Mouse (Mus musculus) heart, embryonic 15.5 days (tissue): ENCODE results near the gene Gria1. TPM values are rescaled to one million over a fixed set of nuclear protein-coding genes. Genes with fewer than 3 reads are reported as not detected.

ENCODE experiments used
- ATAC-seq: fragments of 200-750 bp; cut with Nextera tagmentation; replicated peaks from 2 replicates; pipeline ENCODE4 v1.8.0; 2017; ENCODE audit warnings: low read depth, moderate TSS enrichment; ENCODE audit not compliant: insufficient number of reproducible peaks, insufficient read depth, low FRiP score
- H3K27ac ChIP-seq: fragments of 300-500 bp; sonication (generic); 2 replicates; pipeline ENCODE4 v1.5.1; 2015; ENCODE audit warnings: mild to moderate bottlenecking, inconsistent platforms
- H3K27me3 ChIP-seq: fragments of 300-500 bp; sonication (generic); 2 replicates; pipeline ENCODE4 v1.6.1; 2015; ENCODE audit warnings: inconsistent platforms
- H3K36me3 ChIP-seq: fragments of 300-500 bp; sonication (generic); 2 replicates; pipeline ENCODE4 v1.6.1; 2015; ENCODE audit warnings: mild to moderate bottlenecking, inconsistent platforms
- H3K4me1 ChIP-seq: fragments of 300-500 bp; sonication (generic); replicated peaks from 2 replicates; pipeline ENCODE4 v1.6.1; 2015; ENCODE audit warnings: inconsistent platforms
- H3K4me2 ChIP-seq: fragments of 300-500 bp; sonication (generic); 2 replicates; pipeline ENCODE4 v1.6.1; 2015; ENCODE audit warnings: inconsistent platforms, mild to moderate bottlenecking, moderate library complexity
- H3K4me3 ChIP-seq: fragments of 300-500 bp; sonication (generic); 2 replicates; pipeline ENCODE4 v1.5.1; 2015; ENCODE audit warnings: mild to moderate bottlenecking, inconsistent platforms
- H3K9ac ChIP-seq: fragments of 300-500 bp; sonication (generic); 2 replicates; pipeline ENCODE4 v1.6.1; 2015; ENCODE audit warnings: mild to moderate bottlenecking, inconsistent platforms
- H3K9me3 ChIP-seq: fragments of 300-500 bp; sonication (generic); replicated peaks from 2 replicates; pipeline ENCODE4 v1.6.1; 2016; ENCODE audit warnings: inconsistent platforms
- WGBS: fragments of 180-500 bp; shearing (Covaris S2); methylation state at CpG from one replicate; pipeline ENCODE4 v1.1.7; 2015; ENCODE audit warnings: mixed read lengths; 5-methylcytosine and 5-hydroxymethylcytosine counted together
- polyA plus RNA-seq: library from polyadenylated mRNA; unstranded; fragments of >200 nt; fragmentation: Nextera tagmentation; extraction: Ambion mirVana; gene quantifications from 2 replicates; pipeline ENCODE4 v1.2.1, GENCODE M21; 2015

The Gria1 gene
- polyA plus RNA-seq, 1 experiment from 2014 or later = 5.6 TPM

DNA sequence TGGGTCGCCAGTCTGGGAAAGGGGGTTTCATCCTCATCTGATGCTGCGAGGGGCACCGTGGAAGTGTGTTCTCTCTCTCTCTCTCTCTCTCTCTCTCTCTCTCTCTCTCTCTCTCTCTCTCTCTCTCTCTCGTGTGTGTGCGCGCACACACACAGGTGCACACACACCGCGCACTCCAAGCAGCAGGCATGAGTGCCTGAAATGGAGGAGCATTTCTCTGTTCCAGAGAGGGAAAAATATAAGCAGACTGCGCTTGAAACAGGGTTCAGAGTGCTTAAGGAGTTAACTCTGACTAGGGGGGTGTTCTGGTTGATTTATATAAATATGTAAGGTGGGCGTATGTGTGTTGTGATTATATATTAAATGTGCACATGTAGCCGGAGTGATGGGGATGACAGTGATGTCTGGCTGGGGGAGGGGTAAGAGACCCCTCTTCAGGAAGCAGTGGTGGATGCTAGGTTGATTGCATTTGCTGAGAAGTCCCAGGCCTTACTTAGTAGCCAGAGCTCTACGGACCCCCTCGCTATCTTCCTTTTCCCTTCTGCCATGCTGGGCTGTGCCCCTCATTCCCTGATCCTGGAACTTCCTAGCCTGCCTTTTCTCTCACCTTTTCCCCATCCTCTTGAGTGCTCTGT, 1.2 kb downstream of the Gria1 start:
- peaks cover 2% of the 10 kb centered on the region; the same call in 1 of the 2 replicates for H3K27me3 ChIP-seq
- no peaks in the 10 kb centered on the region for H3K36me3 ChIP-seq
- H3K27ac ChIP-seq = no peak overlapping the region
- H3K4me1 ChIP-seq = peaks cover 32% of the 10 kb centered on the region
- peak overlapping the region; percentile 49 for H3K4me3 ChIP-seq
- peak overlapping the region; percentile 66 for H3K4me2 ChIP-seq
- WGBS = 35% methylated on average over 13 of the region's 13 CpGs
- H3K9ac ChIP-seq = no peak overlapping the region
- no peaks in the 10 kb centered on the region for H3K9me3 ChIP-seq
- ATAC-seq = no peak

DNA sequence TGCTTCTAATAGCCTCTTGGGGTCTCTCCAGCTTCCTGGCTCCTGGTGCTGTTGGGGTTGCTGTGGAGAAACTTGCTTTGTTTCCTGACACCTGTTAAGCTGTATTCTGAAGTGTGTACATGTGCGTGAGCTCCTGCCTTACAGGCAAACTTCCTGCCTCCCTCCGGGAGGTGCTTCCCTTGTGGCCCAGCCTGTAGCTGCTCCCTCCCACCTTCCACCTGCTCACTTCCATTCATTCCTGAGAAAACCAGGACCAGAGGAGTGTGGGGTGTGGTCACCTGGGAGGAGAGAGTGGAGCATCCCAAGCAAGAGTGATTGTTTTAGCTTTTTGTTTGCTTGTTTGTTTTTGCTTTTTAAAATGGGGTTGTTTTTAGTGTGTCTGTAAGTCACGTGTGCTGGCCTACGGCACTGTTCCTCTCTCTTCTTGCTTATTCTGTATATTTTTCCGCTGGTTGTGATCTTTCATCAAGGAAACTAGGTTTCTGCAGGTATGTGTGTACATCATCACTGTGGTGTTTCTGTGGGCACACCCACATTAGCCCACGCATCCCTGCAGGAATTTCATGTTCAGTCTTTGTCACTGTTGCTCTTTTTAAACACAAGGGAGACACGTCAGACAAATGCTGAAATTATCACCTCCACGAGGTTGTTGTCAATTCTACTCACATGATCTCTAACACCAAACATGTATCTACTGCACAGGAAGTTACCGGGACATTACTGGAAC, 2.4 kb downstream of the Gria1 start:
- ATAC-seq = no peak
- Histone ChIP-seq H3K9me3 (no peaks in the 10 kb centered on the region), H3K36me3 (no peaks in the 10 kb centered on the region), H3K4me3 (no peak overlapping the region), H3K4me1 (peaks cover 25% of the 10 kb centered on the region), H3K4me2 (peak overlapping the region; percentile 66), H3K27ac (no peak overlapping the region), H3K27me3 (peaks cover 2% of the 10 kb centered on the region; the same call in 1 of the 2 replicates), H3K9ac (no peak overlapping the region)
- 60% methylated on average over 9 of the region's 9 CpGs for WGBS

DNA sequence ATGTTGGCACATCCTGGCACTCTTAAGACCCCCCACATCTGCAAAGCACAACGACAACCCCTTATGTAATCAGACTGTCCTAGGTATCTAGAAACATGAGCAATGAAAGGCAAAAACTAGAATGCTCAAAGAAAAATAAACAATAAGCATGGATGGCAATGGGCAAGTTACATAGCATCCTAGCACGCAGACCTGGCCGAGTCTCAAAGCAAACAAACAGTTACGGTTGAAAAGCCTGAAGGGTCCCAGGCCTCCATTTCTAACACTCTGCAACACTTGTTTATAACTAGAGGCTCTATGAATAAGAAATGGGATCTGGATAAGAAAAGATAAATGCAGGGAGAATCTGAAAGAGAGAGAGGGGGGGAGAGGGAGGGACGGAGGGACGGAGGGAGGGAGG, 3.2 kb downstream of the Gria1 start:
- no peak overlapping the region for H3K27ac ChIP-seq
- H3K4me1 ChIP-seq = peaks cover 20% of the 10 kb centered on the region; the same call in 1 of the 2 replicates
- no peak overlapping the region for H3K4me2 ChIP-seq
- H3K4me3 ChIP-seq = no peak overlapping the region
- no peaks in the 10 kb centered on the region for H3K9me3 ChIP-seq
- peaks cover 2% of the 10 kb centered on the region; the same call in 1 of the 2 replicates for H3K27me3 ChIP-seq
- H3K9ac ChIP-seq = no peak overlapping the region
- ATAC-seq = no peak
- WGBS = 66% methylated on average over 6 of the region's 6 CpGs
- H3K36me3 ChIP-seq = no peaks in the 10 kb centered on the region

DNA sequence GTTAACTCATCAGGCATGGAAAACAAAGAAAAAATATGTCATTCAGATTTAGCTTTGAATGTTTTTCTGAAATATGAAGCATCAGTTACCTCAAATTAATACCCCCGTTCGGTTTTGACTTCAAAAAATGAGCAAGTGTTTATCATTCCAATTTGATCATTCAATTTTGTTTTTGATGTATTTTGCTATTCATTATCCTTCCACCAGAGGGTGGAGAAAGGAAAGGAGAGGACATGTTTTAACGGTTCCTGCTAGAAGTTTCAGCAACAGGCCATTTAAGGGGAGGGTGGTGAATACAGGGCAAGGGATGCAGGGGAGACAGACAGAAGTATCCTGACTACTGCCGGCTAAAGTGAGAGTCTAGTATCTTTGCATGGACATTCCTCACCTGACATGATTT, 7.3 kb downstream of the Gria1 start:
- no peak for ATAC-seq
- Histone ChIP-seq H3K4me2 (no peak overlapping the region), H3K27me3 (no peaks in the 10 kb centered on the region), H3K9ac (no peak overlapping the region), H3K4me3 (no peak overlapping the region), H3K27ac (no peak overlapping the region), H3K4me1 (peaks cover 7% of the 10 kb centered on the region; the same call in 1 of the 2 replicates), H3K36me3 (no peaks in the 10 kb centered on the region), H3K9me3 (no peaks in the 10 kb centered on the region)
- WGBS = 59% methylated on average over 4 of the region's 4 CpGs

DNA sequence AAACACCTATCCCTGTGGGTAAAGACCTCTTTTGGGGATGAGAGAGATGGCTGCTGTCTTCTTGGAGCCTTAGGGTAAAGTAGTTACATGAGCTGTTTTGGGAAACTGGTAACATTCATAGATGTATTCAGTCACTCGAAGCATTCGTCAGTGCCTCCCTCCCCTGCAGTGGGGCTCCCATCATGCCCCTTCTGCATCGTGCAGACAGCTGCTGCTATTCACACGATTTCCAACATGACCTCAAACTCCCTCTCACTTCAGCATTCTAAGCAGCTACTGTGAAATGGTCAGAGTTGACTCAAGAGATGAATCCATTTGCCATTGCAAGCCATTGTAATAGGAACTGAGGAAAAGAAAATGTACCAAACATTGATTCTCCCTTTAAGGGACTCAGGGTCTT, 11.2 kb downstream of the Gria1 start:
- Histone ChIP-seq H3K4me3 (no peak overlapping the region), H3K4me1 (peaks cover 4% of the 10 kb centered on the region; the same call in 1 of the 2 replicates), H3K27me3 (no peaks in the 10 kb centered on the region), H3K36me3 (no peaks in the 10 kb centered on the region), H3K27ac (no peak overlapping the region), H3K9me3 (no peaks in the 10 kb centered on the region), H3K9ac (no peak overlapping the region), H3K4me2 (no peak overlapping the region)
- ATAC-seq = no peak
- 50% methylated on average over 4 of the region's 4 CpGs for WGBS

DNA sequence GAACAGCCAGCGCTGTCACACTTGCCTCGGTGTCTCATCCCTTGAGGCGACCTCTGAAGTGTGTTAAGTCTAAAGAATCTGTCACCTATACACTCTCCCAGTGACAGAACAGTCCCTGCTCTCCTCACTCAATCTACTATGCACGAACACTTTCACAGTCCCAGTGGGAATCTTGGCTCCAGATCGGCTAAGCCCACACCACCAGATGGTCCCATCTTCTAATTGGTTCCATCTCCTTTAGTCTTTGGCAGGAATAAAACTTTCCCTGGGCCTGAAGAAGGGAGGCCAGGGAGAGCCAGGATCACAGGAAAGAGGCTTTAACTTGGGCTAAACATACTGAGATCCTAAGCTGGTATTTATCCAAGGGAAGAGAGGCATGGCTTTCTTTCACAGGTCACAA, 19.3 kb downstream of the Gria1 start:
- no peak overlapping the region for H3K9ac ChIP-seq
- no peak overlapping the region for H3K4me3 ChIP-seq
- no peaks in the 10 kb centered on the region for H3K36me3 ChIP-seq
- H3K27ac ChIP-seq = no peak overlapping the region
- H3K9me3 ChIP-seq = no peaks in the 10 kb centered on the region
- no peaks in the 10 kb centered on the region for H3K4me1 ChIP-seq
- no peak overlapping the region for H3K4me2 ChIP-seq
- ATAC-seq = no peak
- WGBS = 50% methylated on average over 5 of the region's 5 CpGs
- no peaks in the 10 kb centered on the region for H3K27me3 ChIP-seq

DNA sequence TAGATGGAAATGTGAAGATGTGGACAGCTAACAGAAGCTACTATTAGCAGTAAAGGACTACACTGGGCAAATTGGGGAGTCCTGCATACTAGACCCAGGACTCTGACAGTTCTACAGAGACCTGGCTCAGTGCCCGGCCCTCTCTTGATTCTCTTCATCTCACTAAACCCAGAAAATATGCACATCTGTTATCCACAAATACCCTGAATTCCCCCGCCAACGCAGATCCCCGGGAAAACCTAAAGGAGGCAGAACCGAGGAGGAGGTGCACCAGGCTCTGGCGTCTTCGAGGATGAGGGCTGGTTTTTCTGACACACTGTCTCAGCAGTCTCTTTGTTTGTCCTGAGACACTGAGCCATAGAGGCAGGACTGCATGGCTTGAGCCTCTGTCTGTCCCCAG, 27.6 kb downstream of the Gria1 start:
- Histone ChIP-seq H3K36me3 (no peaks in the 10 kb centered on the region), H3K4me2 (no peak overlapping the region), H3K27me3 (no peaks in the 10 kb centered on the region), H3K4me1 (peaks cover 7% of the 10 kb centered on the region), H3K27ac (no peak overlapping the region), H3K4me3 (no peak overlapping the region), H3K9me3 (no peaks in the 10 kb centered on the region), H3K9ac (no peak overlapping the region)
- ATAC-seq = no peak
- WGBS = 49% methylated on average over 7 of the region's 7 CpGs

DNA sequence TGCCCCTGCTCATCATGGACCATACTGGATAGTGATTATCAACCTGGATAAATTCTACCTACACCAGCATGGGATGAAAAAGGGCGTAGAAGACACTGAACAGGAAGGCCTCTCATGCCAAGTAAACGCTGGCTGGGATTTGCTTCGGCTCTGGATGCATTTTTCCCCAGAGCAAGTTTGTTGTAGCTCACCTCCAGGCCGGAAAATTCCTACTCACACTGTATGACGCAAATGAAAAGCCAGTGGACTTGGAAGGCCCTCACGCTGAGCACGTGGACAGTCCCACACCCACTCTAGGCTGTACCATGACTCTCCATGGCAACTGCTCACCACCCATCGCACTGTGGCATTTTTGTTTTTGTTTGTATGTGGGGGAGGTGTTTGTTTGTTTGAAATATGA, 28.1 kb downstream of the Gria1 start:
- no peak for ATAC-seq
- Histone ChIP-seq H3K27ac (no peak overlapping the region), H3K36me3 (no peaks in the 10 kb centered on the region), H3K9ac (no peak overlapping the region), H3K4me2 (no peak overlapping the region), H3K27me3 (no peaks in the 10 kb centered on the region), H3K9me3 (no peaks in the 10 kb centered on the region), H3K4me3 (no peak overlapping the region), H3K4me1 (peaks cover 7% of the 10 kb centered on the region)
- 76% methylated on average over 8 of the region's 8 CpGs for WGBS

DNA sequence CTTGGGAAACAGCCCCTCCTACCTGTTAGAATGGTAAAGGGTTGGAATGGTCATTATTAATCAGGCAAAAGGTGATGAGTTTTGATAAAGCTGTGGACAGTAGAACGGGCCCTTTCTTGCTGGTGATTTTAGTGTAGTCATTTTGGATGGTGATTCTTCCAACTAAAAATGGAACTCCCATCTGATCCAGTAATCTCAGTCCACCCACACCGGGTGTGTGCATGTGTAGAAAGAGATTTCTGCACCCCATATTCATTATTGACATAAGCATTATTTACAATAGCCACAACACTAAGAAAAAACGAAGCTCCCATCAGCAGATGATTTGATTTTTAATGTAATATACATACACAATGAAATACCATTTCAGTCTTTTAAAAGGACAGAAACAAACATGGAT, 30.9 kb downstream of the Gria1 start:
- Histone ChIP-seq H3K27me3 (no peaks in the 10 kb centered on the region), H3K9me3 (no peaks in the 10 kb centered on the region), H3K4me2 (no peak overlapping the region), H3K36me3 (no peaks in the 10 kb centered on the region), H3K4me3 (no peak overlapping the region), H3K4me1 (peaks cover 7% of the 10 kb centered on the region), H3K27ac (no peak overlapping the region), H3K9ac (no peak overlapping the region)
- WGBS = 78% methylated on average over 3 of the region's 3 CpGs
- no peak for ATAC-seq

DNA sequence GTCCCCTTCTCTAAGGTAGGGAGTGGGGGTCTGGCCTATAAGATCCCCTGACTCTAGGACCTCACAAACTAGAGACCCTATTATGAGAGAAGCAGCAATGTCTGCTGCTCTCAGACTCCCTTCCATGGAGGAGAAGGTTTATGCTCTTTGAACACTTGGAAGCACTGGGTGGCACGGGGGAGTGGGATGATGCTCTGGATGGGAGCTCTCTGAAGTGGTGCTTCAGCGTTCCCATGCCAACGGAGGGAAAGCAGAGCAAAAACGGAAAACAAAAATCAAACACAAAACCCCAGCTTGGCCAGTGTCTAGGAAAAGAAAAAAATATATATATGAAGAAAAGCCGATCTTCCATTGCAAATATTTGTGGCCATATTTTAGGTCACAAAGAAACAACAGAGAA, 33.0 kb downstream of the Gria1 start:
- H3K27me3 ChIP-seq = no peaks in the 10 kb centered on the region
- H3K4me3 ChIP-seq = no peak overlapping the region
- 73% methylated on average over 5 of the region's 5 CpGs for WGBS
- no peak overlapping the region for H3K4me2 ChIP-seq
- H3K27ac ChIP-seq = no peak overlapping the region
- ATAC-seq = no peak
- no peaks in the 10 kb centered on the region for H3K9me3 ChIP-seq
- H3K4me1 ChIP-seq = peaks cover under 1% of the 10 kb centered on the region; the same call in 1 of the 2 replicates
- H3K9ac ChIP-seq = no peak overlapping the region
- no peaks in the 10 kb centered on the region for H3K36me3 ChIP-seq

DNA sequence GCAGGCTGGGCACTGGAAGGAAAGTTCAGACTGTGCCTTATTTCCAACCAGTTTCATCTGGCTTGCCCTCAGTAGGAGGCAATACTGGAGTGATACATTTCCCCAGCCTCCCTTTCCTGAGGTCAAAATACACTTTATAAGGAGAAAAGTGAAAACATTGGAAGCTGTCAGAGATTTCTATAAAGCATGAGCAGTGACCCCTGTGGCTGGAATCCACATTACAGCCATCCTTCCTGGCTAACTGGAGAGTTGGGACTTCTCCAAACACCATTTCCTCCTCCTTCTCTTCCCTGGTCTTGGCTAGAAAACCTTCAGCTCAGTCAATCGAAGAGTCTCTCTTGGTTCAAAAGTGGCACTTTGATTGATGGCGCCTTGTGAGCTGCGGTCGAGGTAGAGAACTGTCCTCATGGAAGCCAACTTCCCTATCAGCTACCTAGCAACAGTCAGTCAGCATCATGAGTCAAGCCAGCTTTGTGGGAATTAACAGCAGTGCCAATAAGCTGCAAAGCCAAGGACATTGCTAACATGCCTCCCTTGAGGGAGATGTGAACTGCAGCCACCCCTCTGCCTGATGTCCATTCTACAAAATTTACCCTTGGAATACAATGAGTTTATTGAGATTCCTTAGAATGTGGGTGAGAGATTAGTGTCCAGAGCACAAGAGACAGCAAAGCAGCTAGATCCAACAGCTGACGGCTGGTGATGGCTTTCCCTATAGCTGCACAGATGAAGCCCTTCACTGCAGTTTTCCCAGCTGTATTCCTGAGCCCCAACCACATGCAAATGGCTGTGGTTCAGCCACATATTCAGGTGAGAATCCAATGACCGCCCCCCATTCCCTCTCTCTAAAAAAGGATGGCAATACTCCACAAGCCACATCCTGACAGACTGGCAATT, 40.7 kb downstream of the Gria1 start:
- no peak for ATAC-seq
- 65% methylated on average over 6 of the region's 6 CpGs for WGBS
- H3K9me3 ChIP-seq = no peaks in the 10 kb centered on the region
- no peaks in the 10 kb centered on the region for H3K36me3 ChIP-seq
- H3K27me3 ChIP-seq = no peaks in the 10 kb centered on the region
- H3K27ac ChIP-seq = no peak overlapping the region
- H3K9ac ChIP-seq = no peak overlapping the region
- no peak overlapping the region for H3K4me2 ChIP-seq
- no peak overlapping the region for H3K4me3 ChIP-seq
- 0 out of 2 replicates have a peak, but pooled peaks cover 4% of the 10 kb centered on the region for H3K4me1 ChIP-seq
